Mouse (Mus musculus): ENCODE measurements around the gene Kcnn4.
A peak's percentile ranks its signal among the peaks of the same experiment; 100 is the strongest.

The Kcnn4 gene

DNA sequence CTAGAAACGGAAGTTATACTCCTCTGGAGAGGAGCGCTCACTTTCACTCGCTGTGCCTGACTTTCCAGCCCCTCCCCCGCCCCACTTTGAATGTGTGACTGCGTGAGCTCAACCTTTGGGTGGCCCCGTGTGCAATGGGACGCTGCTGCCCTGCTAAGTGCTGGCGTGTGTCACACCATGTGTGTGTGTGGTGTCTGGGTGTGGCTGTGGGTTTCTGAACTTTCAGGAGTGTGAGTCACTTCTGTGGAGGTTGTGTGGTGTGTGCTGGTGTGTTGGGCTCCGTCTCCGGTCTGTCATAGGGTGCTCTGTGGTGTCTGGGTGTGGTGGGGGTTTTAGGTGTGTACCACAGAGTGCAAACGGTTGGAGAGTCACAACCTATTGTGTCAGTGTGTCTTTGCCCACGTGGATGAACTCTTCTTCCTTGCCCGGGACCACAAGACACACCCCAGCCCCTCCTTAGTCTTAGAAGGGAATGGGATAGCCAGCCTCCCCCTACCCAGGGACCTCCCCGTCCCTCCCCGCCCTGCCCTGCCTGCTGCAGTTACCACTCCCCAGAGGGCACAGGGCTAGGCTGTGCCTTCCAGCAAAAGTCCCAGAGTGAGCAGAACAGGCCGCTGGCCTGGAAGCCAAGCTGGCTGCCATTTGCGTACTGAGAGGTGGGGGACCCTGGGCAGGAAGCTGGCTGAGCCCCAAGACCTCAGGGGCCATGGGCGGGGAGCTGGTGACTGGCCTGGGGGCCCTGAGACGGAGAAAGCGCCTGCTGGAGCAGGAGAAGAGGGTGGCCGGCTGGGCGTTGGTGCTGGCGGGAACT, at the start of gene Kcnn4:
TSS of gene Kcnn4 (plus strand) at position 533 of the 811 bp plus-strand sequence.
- DNase-seq (ENCODE audit: low read depth) = no peak

DNA sequence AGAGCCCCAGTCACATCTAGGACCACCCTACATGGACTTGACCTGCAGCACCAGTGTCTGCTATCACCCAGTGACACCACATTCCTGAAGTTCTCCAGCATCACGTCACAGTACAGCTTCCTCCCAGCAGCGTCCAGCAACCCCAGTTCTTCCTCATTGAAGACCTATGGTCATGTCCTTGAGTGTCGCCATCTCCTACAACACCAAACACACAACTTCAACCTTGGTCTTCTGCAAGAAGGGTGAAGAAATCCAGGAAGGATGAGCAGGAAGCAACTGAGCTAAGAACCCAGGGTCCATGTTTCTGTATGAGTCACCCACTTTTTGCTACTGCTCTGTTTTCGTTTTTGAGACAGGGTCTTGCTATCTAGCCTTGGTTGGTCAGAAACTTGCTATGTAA, 47.5 kb upstream of the Kcnn4 start:
- no peak for DNase-seq (ENCODE audit: low read depth)

DNA sequence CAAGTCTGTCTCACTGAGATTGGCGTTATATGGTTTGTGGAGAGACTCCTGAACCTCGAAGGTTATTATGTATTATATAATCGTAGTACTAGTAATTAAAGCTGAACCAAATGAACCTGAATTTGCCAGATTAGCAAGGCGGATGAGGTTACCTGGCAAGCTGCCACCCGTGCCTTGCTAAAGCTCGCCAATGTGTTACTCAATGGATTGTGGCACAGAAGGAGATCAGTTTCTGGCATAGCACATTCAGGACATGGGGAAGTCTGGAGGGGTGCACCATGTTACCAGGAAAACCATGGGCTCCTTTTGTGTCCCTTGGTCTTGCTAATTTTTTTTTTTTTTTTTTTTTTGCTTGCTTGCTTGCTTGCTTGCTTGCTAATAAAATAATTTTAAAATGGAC, 44.9 kb upstream of the Kcnn4 start:
- DNase-seq (ENCODE audit: low read depth) = no peak

DNA sequence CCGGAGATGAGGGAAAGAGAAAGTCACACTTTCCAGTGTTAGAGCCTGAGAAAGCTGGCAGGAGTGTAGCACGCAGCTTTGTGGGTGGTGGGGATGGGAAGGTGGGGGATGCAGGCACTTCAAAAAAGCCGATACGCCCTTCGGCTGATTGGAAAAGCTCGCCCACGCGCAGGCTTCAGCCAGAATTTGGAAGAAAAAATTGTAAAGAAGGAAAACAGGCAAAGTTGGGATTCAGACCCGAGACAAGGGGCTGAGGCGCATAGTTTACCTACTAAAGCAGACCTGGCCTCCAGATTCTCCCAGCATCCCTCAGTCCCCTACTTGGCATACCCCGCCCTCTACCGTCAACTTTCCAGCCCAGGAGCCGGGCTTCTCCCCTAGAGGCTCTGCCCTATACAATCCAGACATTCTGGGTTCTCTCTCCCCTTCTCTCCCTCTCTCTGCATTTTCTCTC, 44.4 kb upstream of the Kcnn4 start:
- DNase-seq (ENCODE audit: low read depth) = no peak

DNA sequence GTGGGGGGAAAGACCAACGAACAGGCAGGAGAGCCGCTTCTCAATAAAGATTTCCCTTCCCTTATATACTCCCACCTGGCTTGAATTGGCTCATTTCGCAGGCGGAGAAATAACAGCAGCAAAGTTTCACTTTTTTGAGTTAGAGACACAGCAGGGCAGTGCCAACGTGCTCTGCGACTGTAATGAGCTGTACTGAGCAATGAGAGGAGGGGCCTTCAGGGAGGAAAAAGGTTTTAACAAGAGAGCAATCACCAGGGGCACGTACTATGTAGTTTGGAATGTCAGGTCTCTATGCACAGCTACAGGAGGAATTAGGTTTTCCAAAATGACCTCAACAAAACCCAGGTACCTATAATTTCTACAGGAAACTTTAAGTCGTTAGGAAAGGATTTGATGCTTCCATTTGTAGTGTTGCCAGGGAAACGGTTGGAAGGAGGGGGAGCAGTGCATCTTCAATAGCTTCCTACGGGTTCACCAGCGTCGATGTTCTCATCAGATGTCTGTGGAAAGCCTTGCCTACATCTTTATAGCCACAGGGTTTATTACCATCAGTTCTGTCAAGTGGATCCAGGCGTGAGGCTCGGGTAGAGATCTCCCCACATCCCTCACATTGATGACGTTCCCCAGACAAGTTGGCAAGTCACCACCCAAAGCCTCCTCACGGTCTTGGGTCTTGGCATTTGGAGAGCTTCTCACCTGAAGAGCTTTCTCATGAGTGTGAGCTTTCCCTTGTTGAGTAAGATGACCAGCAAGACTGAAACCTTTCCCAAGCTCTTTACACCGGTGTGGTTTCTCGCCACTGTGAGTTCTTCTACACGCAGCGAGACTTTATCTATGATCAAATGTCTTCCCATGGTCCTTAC, 43.6 kb upstream of the Kcnn4 start:
- DNase-seq (ENCODE audit: low read depth) = no peak

DNA sequence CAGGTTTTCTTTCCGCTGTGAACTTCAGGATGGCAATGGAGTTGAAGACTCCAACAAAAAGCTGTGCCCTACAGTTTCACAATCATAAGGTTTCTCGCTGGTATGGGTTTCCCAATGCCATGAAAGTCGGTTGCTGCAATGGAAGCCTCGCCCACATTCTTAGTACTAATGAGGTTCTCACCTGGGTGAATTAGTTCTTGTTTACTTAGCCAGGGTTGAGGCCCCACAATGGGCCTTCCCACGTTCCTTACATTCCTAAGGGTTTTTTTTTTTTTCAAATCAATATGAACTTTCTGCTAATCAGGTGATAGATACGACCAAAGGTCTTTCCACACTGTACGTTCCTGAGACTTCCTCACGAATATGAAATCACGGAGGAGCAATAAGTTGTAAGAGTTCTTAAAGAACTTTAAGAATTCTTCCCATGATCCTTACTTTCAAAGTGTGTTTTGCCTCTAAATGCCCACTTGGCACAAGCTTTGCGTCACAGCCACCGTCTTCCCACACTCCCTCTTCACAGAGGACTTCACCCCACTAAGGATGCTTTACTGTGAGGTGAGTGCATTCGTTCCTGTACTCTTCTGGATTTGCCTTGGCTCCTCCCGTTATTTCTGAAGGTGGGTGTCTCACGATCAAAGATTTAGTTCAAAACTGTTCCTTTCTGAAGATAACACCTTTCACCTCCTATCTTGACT, 42.6 kb upstream of the Kcnn4 start:
- no peak for DNase-seq (ENCODE audit: low read depth)

DNA sequence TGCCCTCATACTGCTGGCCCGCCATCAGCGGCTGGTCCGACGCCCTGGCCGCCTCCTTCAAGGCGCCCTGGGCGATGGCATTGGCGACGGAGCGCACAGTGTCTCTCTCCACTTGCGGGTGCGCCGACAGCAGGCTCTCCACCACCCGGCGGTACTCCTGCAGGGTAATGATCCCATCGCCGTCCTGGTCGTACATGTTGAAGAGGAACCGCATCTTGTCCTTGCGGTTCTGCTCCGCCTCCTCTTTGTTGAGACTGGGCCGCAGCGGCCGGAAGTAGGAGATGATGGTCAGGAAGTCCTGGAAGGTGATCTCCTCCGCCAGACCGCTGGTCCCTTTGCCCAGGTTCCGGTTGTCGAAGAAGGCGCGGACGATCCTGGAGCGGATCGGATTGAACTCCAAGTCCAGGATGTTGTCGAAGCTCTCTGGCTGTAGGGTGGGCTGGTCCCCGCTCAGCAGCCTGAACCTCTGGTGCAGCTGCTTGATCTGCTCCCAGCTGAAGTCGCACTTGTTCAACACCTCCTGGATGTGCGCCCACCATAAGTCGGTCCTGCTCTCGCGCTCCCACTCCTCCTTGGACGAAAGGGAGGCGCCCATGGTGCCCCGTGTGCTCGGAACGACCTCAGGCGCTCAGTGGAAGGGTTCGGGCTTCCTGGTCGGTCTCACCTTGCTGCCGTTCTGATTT, 36.6 kb upstream of the Kcnn4 start, which contains the start of gene Tescl:
TSS of gene Tescl (minus strand) at position 633 of the 683 bp plus-strand sequence.
- no peak for DNase-seq (ENCODE audit: low read depth)

DNA sequence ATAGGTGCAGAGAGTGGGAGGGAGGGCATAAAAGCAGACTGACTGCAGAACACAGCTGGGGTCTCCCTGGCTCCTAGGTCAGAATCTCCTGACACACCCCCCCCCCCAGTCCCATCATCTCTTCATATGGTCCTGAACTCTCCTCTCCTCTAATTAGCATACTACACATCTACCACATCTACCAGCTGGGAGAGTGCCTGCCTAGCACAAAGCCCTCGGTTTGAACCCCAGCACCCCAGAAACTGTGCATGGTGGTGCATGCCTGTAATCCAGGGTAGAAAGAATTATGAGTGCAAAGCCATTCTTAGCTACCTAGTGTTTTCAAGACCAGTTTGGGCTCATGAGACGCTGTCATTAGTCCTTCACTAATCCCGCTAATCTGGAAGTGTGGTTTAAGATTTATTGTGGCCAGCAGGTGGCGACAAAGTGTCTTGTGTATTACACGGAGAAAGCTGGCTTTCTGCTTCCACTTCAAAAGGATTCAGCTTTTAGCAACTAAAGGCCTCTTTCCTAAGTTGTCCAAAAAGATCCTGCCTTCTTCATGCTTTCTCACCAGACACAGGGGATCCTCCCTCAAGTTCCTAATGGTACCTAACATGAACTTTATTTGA, 34.3 kb upstream of the Kcnn4 start:
- peak; percentile 62 for DNase-seq (ENCODE audit: low read depth)

DNA sequence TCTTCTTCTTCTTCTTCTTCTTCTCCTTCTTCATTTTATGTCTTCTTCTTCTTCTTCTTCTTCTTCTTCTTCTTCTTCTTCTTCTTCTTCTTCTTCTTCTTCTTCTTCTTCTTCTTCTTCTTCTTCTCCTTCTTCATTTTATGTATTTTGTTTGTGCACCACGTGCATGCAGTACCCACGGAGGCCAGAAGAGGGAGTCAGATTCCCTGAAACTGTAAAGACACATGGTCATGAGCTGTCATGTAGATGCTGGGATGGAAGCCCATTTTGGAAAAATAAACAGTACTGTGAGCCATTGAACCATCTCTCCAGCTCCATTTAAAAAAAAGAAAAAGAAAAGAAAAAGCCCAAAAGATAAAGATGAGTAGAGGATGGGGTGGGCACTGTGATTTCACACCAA, 31.8 kb upstream of the Kcnn4 start:
- DNase-seq (ENCODE audit: low read depth) = no peak

DNA sequence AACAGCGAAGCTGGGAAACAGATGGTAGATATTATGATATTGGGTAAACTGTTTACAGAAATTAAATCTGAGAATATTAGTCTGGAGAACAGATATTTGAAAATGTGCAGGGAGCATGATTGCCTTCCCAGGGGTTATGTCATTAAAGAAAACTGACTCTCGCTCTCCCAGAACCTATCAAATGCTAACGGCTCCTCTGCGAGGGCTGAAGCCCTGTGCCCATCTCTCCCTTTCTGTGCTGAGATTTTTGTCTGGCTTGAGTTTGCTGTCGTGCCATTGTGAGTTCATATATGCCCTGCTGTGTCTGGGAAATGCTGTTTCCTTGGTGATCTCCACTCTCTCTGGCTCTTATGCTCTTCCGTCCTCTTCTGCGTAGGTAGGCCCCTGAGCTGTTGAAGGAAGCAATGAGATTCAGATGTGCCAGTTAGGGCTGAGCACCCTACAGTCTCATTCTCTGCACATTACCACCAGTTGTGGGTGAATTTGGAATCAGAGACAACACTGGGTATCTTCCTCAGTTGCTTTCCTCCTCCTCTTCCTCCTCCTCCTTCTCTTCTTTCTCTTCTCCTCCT, 26.3 kb upstream of the Kcnn4 start:
- DNase-seq (ENCODE audit: low read depth) = no peak

DNA sequence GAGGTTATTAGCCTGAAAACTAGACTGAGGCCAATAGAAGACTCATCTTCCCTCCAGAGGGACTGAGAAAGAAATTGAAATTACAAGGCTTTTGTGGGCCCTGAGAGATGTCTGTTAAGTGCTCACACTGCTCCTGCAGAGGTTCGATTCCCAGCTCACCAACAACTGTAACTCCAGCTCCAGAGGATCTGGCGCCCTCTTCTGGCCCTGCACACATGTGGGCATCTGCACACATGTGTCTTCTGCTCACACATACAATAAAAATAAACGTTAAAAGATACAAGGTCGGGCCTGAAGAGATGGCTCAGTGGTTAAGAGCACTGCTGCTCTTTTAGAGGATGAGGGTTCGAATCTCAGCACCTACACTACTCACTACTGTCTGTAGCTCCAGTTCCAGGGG, 23.6 kb upstream of the Kcnn4 start:
- DNase-seq (ENCODE audit: low read depth) = no peak

DNA sequence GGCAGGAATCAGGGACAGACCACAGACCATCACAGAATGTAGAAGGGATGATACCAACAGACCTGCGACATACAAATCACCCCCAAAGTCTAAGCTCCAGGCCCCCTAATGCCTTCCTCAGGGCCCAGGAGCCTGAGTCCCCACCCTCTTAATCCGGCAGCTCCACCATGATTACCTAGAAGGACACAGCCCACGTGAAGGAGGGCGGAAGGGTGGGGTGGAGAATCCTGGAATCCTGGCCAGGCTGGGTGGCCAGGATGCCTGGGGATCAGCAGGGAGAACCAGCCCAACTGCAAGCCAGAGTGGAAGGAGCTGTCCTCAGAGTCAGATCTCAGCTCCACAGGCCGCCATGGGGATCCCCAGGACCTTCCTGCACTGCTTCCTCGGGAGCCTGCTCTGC, 21.2 kb upstream of the Kcnn4 start, which contains the start of gene Lypd5:
TSS of gene Lypd5 (plus strand) at position 301 of the 400 bp plus-strand sequence.
- DNase-seq (ENCODE audit: low read depth) = no peak

DNA sequence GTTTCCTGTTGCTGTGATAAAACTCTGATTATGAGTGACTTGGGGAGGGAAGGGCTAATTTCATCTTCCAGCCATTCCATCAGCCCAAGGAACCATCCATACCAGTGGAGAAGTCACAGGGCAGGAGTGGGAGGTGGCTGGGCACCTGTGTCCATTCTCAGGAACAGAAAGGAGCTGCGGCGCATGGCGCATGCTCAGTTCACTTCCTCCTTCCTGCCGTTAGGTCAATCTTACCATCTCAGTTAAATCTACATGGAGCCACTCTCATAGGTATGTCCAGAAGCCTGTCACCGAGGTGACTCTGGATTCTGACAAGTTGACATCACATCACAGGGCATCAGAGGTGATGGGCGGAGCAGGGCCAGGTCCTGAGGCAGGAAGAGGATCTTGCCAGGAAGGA, 14.4 kb upstream of the Kcnn4 start:
- DNase-seq (ENCODE audit: low read depth) = no peak

DNA sequence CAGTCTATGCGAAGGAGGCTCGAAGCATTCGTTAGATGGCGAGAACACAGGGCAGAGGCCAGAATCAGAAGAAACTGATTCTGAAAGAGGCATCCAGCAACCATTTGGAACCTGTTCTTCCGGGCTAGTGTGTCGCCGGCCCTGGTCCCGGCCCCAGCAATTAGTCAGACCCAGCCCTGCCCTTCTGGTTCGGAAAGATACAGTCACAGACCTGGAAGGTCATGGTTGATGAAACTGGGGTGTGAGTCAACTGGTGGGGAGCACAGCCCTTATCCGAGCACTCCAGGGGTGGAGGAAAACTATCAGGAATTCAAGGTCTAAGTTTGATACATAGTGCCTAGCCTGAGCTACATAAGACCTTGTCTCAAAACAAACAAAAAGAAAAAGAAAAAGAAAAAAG, 14.0 kb upstream of the Kcnn4 start:
- DNase-seq (ENCODE audit: low read depth) = no peak

DNA sequence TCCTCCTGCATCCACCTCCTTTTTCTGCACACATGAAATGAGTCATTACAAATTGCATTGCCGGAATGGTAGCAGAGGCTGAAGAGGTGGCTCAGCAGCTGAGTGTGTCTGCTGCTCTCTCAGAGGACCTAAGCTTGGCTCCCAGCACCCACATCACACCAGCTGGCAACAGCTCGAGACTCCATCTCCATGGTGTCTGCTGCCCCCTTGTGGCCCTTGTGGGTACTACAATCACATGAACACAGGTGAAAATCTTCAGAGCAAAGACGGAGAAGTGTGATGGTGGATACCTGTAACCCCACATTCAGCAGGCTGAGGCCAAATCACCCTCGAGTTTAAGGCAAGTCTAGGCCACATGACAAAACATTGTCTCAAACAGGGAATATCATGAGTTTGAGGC, 12.2 kb upstream of the Kcnn4 start:
- no peak for DNase-seq (ENCODE audit: low read depth)

DNA sequence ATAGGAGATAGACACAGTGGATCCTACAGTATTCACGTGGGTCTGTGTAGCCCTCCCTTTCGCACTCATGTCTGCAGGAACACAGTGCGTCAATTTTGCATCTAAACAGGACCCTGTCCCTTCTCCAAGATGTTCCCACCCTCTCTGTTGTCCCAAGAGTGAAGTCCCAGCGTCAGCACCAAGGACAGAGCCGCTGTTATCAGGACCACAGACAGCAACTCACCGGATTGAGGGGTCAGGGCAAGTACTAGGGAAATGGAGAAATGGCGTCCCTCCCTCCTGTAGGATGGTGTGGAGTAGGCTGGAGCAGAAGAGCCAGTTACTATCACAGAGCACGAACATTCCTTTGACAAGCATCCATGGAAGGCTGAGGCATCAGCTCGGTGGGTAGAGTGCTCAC, 10.8 kb upstream of the Kcnn4 start:
- no peak for DNase-seq (ENCODE audit: low read depth)

DNA sequence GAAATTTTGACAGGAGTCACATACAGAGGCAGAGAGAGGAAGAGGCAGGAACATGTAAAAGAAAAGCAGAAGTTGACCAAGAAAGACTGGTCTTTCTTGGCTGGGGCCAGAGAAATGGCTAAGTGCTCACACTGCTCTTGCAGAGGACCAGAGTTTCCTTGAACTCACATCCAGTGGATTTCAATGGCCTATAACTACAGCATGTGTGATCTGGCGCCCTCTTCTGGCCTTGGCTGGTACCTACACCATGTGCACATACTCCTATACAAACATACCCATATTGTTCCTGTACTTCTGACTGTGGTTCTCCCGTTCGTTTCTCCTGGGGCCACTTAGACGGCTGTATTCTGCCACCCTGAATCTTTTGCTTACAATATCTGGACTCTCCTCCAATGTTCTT, 9.1 kb upstream of the Kcnn4 start:
- DNase-seq (ENCODE audit: low read depth) = no peak

DNA sequence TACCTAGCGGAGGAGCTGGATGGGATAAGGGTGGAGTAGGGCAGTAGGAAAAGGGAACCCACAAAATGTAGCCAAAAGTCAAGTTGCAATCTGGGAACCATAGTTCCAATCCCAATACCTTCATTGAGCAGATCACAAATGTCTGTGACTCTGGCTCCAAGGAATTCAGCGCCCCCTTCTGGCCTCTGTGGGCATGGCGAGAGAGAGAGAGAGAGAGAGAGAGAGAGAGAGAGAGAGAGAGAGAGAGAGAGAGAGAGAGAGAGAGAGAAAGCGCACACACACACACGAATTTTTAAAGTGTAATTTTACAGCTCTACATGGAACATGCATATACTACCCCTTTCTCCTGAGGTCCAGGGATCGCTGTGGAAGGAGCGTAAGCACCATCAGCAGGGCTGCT, 6.8 kb upstream of the Kcnn4 start:
- DNase-seq (ENCODE audit: low read depth) = no peak

DNA sequence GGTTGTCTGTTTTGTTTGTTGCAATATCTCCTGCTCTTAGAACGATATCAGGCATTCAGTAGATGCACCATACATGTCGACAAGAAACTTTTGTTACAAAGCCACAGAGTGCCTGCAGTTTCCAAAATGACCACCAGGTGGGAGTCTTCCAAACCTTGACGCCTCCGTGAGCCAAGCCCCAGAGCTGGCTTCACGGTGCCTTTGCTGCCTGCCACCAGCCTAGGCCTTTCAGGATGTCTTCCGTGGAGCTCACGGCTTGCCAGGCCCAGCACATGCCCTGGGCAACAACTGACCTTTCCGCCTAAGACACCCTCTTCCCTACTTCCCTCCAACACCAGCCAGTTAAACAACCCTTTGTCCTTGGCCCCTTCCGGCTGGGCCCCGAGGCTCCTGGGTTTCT, 5.2 kb upstream of the Kcnn4 start:
- peak; percentile 95 for DNase-seq (ENCODE audit: low read depth)

DNA sequence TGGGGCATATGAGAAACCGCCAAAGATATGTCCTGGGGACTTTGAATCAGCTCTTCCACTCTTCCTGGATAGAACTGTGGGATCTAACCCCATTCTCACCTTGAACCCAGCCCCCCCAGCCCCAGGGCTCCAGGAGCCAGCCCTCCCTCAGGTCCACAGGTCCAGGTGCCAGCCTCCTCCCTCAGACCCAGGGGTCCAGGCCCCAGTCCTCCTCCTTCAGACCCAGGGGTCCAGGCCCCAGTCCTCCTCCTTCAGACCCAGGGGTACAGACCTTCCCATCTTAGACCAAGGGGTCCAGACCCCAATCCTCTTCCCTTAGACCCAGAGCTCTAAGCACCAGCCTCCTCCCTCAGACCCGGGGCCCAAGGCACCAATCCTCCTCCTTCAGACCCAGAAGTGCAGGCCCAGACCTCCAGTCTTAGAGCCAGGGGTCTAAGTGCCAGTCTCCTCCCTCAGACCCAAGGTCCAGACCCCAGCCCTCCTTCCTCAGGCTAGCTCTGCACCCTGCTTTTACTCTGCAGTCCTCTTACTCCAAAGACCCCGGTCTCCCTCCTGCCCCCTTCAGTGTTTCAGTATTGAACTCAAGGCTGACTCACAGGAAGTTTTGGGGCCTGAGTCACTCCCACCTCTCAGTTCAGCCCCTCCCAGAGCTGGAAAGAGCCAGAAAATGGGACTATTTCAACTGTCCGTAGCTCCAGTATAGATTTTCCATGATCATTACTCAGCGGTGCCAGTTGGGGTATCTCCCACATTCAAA, 4.6 kb upstream of the Kcnn4 start:
- no peak for DNase-seq (ENCODE audit: low read depth)

Measured in c-Kit-positive CD71-positive TER-119-negative erythroid progenitor cells, embryonic 14.5 days (primary cell).